Mouse (Mus musculus) gastrocnemius, postnatal 10 days (tissue): ENCODE measurements around the gene Stab1. TPM values are rescaled to one million over a fixed set of nuclear protein-coding genes. Genes with fewer than 3 reads are reported as not detected.

Experiments
- DNase-seq: peaks from one replicate; pipeline ENCODE4 v3.0.0; 2021; ENCODE audit warnings: mixed read lengths
- total RNA-seq, 2 experiments: library from RNA; stranded (reverse); gene quantifications; 2 replicates each; pipeline ENCODE4 v1.2.3; 2021

Gene Stab1
- total RNA-seq, 2 experiments from 2014 or later, result 45.3 to 54.3 TPM

DNA sequence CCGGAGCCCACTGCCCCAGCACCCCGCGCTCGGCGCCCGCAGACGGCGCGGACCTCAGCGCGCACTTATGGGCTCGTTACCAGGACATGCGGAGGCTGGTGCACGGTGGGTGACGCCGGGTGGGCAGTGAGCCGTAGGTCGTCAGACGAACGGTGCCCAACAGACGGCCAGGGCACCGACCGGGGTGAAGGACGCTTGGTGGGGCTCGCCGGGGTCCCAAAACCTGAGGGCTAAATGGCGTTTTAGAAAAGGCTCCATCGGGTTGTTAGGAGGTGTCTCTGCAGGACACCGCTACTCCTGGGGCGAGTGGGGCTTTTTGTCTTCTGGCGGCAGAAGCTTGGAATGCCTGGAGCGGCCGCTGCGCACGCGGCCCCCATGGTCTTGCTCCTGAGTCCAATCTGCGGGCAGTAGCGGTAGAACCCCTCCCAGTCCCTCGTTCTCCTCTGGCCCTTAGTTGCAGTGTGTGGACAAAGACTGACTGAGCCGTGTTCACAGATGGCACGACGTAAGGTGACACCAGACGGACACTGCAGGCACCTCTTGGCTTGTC lies 37.1 kb downstream of the Stab1 start:
- no peak for DNase-seq

- DNase-seq, result peak; percentile 89
Measured at GRCm38 (mm10) chr14:31130236-31131220, 37.9 kb downstream of the Stab1 start, which contains the start of gene Nt5dc2. TSS of gene Nt5dc2 (plus strand) at chr14:31131053.

GRCm38 (mm10) chr14:31129326-31130235 lies 38.9 kb downstream of the Stab1 start:
- DNase-seq, result no peak

DNA sequence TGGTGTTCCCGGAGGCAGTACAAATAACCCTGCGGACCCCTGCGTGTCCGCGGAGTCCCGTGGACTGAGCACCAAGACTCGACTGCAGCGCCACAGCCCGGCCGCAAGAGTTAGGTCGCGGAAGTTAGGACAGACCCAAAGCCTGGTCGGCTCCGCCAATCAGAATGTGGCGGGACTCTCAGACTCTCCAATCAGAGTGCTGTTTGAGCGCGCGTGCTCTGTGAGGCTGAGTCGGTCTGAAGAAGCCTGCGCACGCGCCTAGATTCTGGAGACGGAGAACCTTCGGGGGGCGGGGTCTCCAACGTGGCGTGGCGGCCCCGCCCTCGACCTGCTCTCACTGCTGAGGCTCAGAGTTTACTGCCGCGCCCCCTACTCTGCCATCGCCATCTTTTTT lies 39.6 kb downstream of the Stab1 start, which contains the start of gene Smim4:
Gene Smim4, minus strand, starts transcription at position 131 of the 394 bp plus-strand sequence.
- peak; percentile 95 for DNase-seq

DNA sequence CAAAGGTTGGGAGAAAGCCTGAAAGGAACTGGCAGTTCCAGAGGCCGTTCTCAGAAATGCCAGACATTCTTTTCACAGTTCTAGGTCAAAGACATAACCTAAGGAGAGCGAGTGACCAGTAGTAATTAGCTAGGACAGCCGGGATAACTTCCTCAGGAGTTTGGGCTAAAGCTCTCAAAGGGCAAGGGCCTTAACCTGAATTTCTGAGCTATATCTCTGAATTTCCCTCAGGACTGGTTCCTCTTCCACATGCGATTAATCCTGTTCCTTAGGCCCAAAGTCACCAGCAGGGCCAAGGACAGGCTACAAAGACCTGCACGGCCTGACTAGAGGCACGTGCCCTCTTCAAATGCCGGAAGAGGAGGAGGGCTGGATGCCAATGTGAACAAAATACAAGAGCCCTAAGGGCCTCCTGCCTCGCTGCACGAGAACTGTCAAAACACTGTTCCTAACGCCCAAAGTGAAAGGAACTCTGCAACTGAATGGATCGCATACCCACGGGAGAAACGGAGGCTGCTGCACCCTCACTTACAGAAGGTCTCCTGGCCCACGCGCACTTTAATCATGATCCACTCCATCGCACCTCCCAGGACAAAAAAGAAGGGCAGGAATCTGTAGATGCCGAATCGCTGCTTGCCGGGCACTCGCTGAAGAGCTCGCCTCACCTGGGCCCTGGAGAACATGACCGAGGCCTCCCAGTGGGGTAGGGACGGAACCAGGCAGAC lies 40.2 kb downstream of the Stab1 start:
- no peak for DNase-seq

DNA sequence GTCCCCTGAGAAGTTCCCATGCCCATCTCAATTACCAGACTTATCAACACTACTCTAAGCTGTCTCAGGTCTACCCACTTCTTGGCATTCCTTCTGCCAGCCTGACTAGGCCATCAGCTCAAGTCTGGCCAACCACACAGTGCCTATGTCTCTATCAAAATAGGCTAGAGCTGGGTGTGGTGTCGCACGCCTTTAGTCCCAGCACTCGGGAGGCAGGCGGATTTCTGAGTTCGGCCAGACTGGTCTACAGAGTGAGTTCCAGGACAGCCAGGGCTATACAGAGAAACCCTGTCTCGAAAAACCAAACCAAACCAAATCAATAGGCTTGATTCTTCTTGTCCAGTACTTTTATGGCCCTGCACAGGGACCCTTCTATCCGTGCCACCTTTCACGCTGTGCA lies 41.6 kb downstream of the Stab1 start:
- no peak for DNase-seq

- DNase-seq, result no peak
Measured at GRCm38 (mm10) chr14:31125106-31126075, 43.0 kb downstream of the Stab1 start.

DNA sequence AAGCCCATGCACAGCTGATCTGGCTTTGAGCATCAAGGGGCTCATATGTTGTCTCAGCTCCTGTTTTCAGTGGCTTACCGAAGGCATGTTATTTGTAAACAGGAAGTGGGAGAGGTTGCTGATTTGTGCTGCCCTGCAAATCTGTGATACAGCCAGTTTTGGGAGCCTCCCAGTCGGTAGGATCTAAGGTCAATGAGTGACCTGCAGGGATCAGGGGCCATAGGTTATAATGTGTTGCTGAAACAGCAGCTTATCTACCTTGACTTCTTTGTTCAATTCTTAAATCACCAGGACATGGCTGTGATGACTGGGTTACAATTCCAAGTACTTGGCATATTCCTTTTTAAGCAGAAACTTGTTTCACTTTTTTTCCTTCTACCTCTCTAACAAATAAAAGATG lies 52.9 kb downstream of the Stab1 start:
- no peak for DNase-seq

GRCm38 (mm10) chr14:31114011-31114410 lies 54.4 kb downstream of the Stab1 start:
- DNase-seq, result no peak

DNA sequence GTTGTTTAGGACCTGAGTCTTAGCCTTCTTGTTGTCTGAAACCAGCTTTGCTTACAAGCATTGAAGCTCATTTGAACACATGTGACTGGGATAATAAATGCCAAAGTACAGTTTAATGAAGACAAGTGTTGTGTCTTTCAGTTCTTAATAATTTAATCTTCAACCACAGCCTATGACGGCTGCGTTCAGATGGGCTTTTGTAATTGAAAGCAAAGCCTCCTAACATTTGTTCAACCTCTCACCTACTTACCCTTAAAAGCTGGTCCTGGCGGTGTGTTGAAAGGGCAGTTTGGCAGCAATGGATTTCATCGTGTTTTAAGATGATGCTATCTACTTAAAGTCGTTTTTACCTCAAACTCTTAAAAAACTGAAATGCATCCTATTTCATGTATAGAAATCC lies 56.3 kb downstream of the Stab1 start:
- no peak for DNase-seq

DNA sequence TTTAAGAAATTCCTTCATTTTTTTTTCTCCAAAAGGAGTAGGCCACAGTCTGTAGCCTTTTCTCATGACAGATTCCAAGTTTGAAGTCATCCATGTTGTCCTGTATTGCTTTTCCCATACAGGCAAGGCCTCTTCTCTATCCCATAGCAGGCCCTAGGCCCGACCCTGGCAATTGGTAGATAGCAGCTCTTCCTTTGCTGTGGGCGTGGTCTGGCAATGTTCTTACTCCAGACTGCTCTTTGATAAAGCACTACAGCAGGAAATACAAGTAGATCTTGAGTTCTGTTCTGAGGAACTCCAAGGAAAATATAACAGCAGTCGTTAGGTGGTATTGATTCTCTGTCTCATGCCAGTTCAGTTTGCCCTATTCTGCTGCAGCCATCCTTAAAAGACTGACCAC lies 57.8 kb downstream of the Stab1 start:
- DNase-seq, result no peak

GRCm38 (mm10) chr14:31105156-31105555 lies 63.3 kb downstream of the Stab1 start:
- no peak for DNase-seq

GRCm38 (mm10) chr14:31089918-31090317 lies 78.5 kb downstream of the Stab1 start:
- no peak for DNase-seq

Other genes with a start within 250 kb of the Stab1 start
- under 1 TPM; 0.28 to 0.93 TPM for gene Itih3, start 244.9 kb downstream of the Stab1 start, total RNA-seq
- gene Itih1, start 225.4 kb downstream of the Stab1 start, total RNA-seq, result under 1 TPM in 1 of 2 experiments, not detected in 1; 0.34 TPM
- gene Nek4, start 217.3 kb downstream of the Stab1 start, total RNA-seq, result 1 to 10 TPM; 4.6 TPM
- gene Glt8d1, start 167.2 kb downstream of the Stab1 start, total RNA-seq, result 10 to 100 TPM; 18.0 to 27.4 TPM
- gene Spcs1, start 167.0 kb downstream of the Stab1 start, total RNA-seq, result 100 to 1,000 TPM; 155 to 161 TPM
- 10 to 100 TPM; 58.7 to 70.8 TPM for gene Pbrm1, start 149.5 kb downstream of the Stab1 start, total RNA-seq
- 10 to 100 TPM; 35.5 to 46.5 TPM for gene Gnl3, start 149.5 kb downstream of the Stab1 start, total RNA-seq
- 10 to 100 TPM; 39.5 to 43.0 TPM for gene Smim4, start 39.7 kb downstream of the Stab1 start, total RNA-seq
- gene Nt5dc2, start 37.6 kb downstream of the Stab1 start, total RNA-seq, result 10 to 100 TPM; 14.2 to 14.5 TPM
- 100 to 1,000 TPM; 197 to 292 TPM for gene Tnnc1, start 39.7 kb upstream of the Stab1 start, total RNA-seq
- gene Nisch, start 48.3 kb upstream of the Stab1 start, total RNA-seq, result 100 to 1,000 TPM; 133 to 183 TPM
- gene Sema3g, start 49.2 kb upstream of the Stab1 start, total RNA-seq, result 1 to 10 TPM; 7.5 to 8.7 TPM
- 1 to 10 TPM; 6.2 to 6.7 TPM for gene Phf7, start 82.7 kb upstream of the Stab1 start, total RNA-seq
- 10 to 100 TPM; 40.1 to 44.6 TPM for gene Bap1, start 82.8 kb upstream of the Stab1 start, total RNA-seq
- gene Dnah1, start 155.3 kb upstream of the Stab1 start, total RNA-seq, result under 1 TPM; 0.33 to 0.43 TPM
- gene Capn7, start 168.0 kb upstream of the Stab1 start, total RNA-seq, result 10 to 100 TPM; 28.0 to 31.1 TPM